Mouse (Mus musculus): ENCODE measurements at regions not wholly inside any gene's neighbourhood (a gene's known extent, or its start where the extent isn't known, plus 50 kb on each side); places are given as distances from the start of the nearest gene placed in this dataset.
A peak's percentile ranks its signal among the peaks of the same experiment; 100 is the strongest.
"Not testable (repeated sequence)": the region's sequence is repeated elsewhere in the genome, so short reads cannot be mapped to it uniquely, and the experiment has no call there.

DNA sequence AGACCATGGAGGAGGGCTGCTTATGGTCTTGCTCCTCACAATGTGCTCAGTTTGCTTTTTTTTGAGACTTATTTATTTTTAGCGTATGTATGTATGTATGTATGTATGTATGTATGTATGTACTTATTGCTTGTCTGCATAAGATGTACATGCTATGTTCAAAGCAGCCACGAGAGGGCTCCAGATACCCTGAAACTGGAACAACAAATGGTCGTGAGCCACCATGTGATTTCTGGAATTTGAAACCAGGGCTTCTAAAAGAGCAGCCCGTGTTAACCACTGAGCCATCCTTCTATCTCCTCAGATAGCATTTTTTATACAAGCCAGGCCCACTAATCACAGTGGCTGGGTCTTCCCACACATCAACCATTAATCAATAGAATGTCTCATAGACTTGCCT lies 611.2 kb downstream of the 5730507C01Rik start:
- DNase-seq, result no peak

DNA sequence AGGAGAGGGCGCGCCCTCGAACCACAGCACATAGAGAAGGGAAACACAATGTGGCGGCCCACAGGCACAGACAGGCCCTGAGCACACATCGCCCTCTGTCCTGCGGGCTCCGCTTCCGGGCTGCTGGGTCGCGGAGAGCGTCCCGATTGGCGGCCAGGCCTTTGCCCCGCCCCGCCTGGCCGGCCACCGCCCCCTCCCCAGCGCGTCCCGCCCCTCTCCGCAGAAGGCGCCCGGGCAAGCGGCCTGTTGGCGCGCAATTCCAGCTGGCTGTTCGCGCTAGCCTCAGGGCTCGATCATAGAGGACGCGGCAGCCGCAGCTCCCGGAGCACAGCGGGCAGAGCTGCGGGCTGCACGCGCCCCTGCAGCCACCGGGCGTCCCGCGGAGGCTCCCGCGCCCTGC lies 661.3 kb downstream of the 5730507C01Rik start:
- DNase-seq, result peak; percentile 5 to 14

DNA sequence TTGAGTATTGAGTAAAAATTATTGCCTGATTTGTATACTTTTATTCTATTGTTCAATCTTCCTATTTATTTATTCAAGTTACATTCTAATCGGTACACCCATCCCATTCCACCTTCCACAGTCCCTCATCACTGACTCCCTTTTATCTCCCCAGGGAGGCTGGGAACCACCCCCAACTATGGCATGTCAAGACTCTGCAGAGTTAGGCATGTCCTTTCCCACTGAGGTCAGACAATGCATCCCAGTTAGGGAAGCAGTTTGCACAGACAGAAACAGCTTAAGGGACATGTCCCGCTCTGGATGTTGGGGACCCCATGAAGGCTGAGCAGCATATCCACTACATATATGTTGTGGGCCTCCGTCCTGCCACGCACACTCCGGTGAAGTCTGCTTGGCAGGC lies 678.1 kb downstream of the 5730507C01Rik start:
- DNase-seq, result no peak

DNA sequence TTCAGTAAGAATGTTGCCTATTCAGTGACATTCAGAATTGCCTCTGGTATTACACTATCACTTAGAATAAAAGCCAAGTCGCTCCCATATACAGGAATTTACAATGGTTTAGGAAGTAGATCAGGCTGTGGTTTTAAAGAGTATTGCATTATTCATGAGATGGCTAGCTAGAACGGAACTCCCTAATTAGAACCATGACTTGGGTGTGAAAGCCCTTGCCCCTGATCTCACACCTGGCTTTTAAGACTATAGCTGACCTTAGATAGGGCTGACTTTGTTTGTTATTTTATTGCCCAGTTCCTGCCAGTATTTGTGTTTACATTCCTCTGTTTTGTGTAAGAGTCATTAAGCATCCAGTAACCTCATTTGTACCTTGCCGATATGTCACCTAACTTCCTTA lies 678.7 kb downstream of the 5730507C01Rik start:
- not testable (repeated sequence) for DNase-seq

DNA sequence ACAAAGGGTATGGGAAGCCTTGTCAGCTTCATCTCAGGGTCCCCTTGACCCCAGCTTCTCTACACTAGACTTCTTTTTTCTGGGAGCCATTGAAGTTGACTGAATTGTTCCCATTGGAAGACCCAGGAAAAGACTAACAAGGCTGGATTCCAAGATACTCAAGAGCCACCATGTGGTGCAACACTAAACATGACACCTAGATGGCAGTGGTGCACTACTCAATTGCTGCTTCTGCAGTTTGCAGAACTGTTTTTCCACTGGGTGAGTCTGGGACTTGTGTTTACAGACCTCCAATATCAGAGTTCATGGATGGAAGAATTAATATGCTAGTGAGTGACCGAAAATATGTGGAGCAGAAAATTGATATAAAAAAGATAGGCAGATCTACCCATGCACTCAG lies 709.7 kb downstream of the 5730507C01Rik start:
- not testable (repeated sequence) for DNase-seq

GRCm38 (mm10) chr12:19246731-19247130 lies 707.6 kb upstream of the Gm21863 start:
- peak; percentile 13 to 36 for DNase-seq

GRCm38 (mm10) chr12:19288271-19288890 lies 665.9 kb upstream of the Gm21863 start:
- peak; percentile 83 to 86 for DNase-seq

- DNase-seq, result not testable (repeated sequence)
Observed at GRCm38 (mm10) chr12:19289038-19289437, 665.3 kb upstream of the Gm21863 start.

DNA sequence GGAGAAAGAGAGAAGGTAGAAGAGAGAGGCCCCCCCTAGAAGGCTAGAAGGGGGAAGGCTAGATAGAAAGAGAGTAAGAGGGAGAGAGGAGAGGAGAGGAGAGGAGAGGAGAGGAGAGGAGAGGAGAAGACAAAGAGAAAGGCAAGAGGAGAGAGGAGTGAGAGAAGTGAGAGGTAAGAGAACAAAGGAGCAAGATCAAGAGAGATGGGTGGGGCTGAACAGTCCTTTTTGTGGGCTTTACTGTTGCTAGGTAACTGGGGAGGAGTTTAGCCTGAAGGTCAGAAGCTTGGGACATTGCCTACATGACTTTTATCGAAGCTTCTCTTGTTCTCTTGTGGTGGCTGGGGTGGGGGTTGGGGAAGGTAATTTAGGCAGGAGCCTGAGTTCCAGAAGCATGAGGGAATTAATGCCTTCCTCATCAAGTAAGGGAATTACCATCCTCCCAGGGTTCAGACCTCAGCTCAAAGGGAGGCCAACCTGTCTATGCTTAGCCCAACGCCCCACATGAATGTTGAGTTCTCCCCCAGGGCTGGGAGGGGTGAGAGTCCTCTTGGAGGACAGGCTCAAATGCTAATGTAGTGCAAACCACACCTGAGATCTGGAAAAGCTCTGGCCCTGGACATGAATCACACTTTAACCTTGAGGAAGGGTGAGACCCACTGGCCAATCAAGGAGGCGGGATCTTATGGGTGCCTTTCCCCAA lies 662.1 kb upstream of the Gm21863 start:
- DNase-seq, result not testable (repeated sequence)
